Mouse (Mus musculus) spleen, adult 2 months (tissue): Measurements from ENCODE around the gene Lbhd2.

Experiments
- CTCF ChIP-seq: fragments of 200-500 bp; IDR thresholded peaks from 2 replicates; pipeline ENCODE4 v1.5.1; 2011; ENCODE audit warnings: mild to moderate bottlenecking, inconsistent platforms; ENCODE audit not compliant: insufficient read depth, insufficient read length, insufficient replicate concordance; ENCODE audit errors: extremely low read depth
- POLR2A ChIP-seq: fragments of 200-500 bp; IDR thresholded peaks from 2 replicates; pipeline ENCODE4 v1.6.1; 2011; ENCODE audit warnings: low read depth, low read length, inconsistent platforms

GRCm38 (mm10) chr12:111447350-111447749 is 40.7 kb downstream of the Lbhd2 start:
- TF ChIP-seq POLR2A (no peak), CTCF (no peak)
